Comparison of ENCODE assay signal across 8 mouse cellular contexts in the genomic region with DNA sequence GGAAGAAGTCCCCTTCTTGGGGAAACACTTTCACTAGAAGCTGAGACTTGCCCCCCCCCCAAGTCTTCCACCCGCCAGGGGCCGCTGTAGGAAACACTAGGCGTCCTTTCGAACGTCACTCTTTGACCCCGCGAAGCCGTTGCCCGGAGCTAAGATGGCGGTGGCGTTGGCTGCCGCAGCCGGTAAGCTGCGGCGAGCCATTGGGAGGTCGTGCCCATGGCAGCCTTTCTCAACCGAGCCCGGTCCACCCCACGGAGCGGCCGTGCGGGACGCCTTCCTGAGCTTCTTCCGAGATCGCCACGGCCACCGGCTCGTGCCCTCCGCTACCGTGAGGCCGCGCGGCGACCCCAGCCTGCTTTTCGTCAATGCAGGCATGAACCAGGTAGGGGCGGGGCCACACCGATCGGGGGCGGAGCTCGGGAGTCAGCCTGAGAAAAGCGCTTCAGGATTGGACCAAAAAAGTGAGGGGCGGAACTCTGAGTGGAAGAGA. TPM values are rescaled to one million over a fixed set of nuclear protein-coding genes. Genes with fewer than 3 reads are reported as not detected.
DNase-seq lines count a peak whose midpoint lies in the region; ATAC-seq and TF ChIP-seq lines count a peak whose summit lies in the region.

Aars2 (plus strand) TSS at position 142 of the 490 bp plus-strand sequence.

- peak; percentile 94 for ATAC-seq in forebrain, embryonic 15.5 days (replicated peaks)
- ATAC-seq in lung, embryonic 14.5 days (ENCODE audit: insufficient read depth), result peak; percentile 94

- peak within 1 kb of the TSS; percentile 34 for H3K4me2 ChIP-seq in forebrain, embryonic 15.5 days (replicated peaks)
- peak within 1 kb of the TSS; percentile 60 for H3K4me2 ChIP-seq in lung, embryonic 14.5 days

- intact Hi-C loops in heart, postnatal 36 days (cut with DNase I), result loop anchor here (2.0 kb wide), 1 partner anchor 28 kb away; no protein-coding TSS in a partner anchor

- DNase-seq in ES-E14 (ENCODE audit: low read depth, low spot score), result peak; percentile 94
- peak; percentile 92 for DNase-seq in cerebellum, adult 11-12 months
- DNase-seq in heart, postnatal 36 days, result peak; percentile 97
- peak; percentile 91 to 92 for DNase-seq in layer of hippocampus, adult 2 months (ENCODE audit: low spot score in 2 of 2)
- peak; percentile 96 for DNase-seq in lung, embryonic 14.5 days
- peak; percentile 98 for DNase-seq in thymus, adult 2 months

- TF ChIP-seq CTCF in layer of hippocampus, adult 2 months (conservative IDR thresholded peaks at IDR 0.05), result peak; percentile 88
- peak; percentile 85 for TF ChIP-seq CTCF in lung, embryonic 14.5 days (IDR thresholded peaks at IDR 0.05; ENCODE audit: low read depth)
- peak; percentile 62 for TF ChIP-seq CTCF in olfactory bulb, adult 2 months (IDR thresholded peaks at IDR 0.05; ENCODE audit: insufficient read depth, low read depth, low read length)
- peak; percentile 86 for TF ChIP-seq CTCF in thymus, adult 2 months (IDR thresholded peaks at IDR 0.05; ENCODE audit: borderline replicate concordance, control insufficient read depth, extremely low read depth, insufficient read depth, low read length, poor library complexity)

- H3K4me3 ChIP-seq in ES-E14 (ENCODE audit: insufficient read depth in 1 of 2, low read depth in 1 of 2, low read length in 2 of 2, poor library complexity in 1 of 2, severe bottlenecking in 1 of 2), result peak within 1 kb of the TSS; percentile 84 to 92
- peak within 1 kb of the TSS; percentile 98 for H3K4me3 ChIP-seq in forebrain, embryonic 15.5 days
- H3K4me3 ChIP-seq in layer of hippocampus, adult 2 months, result peak within 1 kb of the TSS; percentile 96
- H3K4me3 ChIP-seq in lung, embryonic 14.5 days (ENCODE audit: low read depth, low read length), result peak within 1 kb of the TSS; percentile 75
- H3K4me3 ChIP-seq in olfactory bulb, adult 2 months (ENCODE audit: insufficient read depth, low read depth, low read length), result peak within 1 kb of the TSS; percentile 82
- peak within 1 kb of the TSS; percentile 85 for H3K4me3 ChIP-seq in thymus, adult 2 months (ENCODE audit: control insufficient read depth, insufficient read depth, low read length)

- peaks cover 2 to 11% of the 10 kb centered on the region in 2 experiments; a peak in 3 of 4 replicates for H3K4me1 ChIP-seq in ES-E14 (ENCODE audit: control insufficient read depth in 2 of 2, insufficient read depth in 2 of 2, low read length in 2 of 2, poor library complexity in 1 of 2)
- peaks cover 12% of the 10 kb centered on the region for H3K4me1 ChIP-seq in forebrain, embryonic 15.5 days
- H3K4me1 ChIP-seq in lung, embryonic 14.5 days (ENCODE audit: insufficient read depth), result no peaks in the 10 kb centered on the region; the same call in 1 of the 2 replicates
- peaks cover 7% of the 10 kb centered on the region; the same call in 1 of the 2 replicates for H3K4me1 ChIP-seq in olfactory bulb, adult 2 months (ENCODE audit: control insufficient read depth, insufficient read depth, low read length)
- H3K4me1 ChIP-seq in thymus, adult 2 months (replicated peaks; ENCODE audit: control insufficient read depth, insufficient read depth, low read length), result peaks cover 41% of the 10 kb centered on the region

- peaks cover 11% of the 10 kb centered on the region; the same call in 1 of the 2 replicates for H3K36me3 ChIP-seq in ES-E14 (ENCODE audit: control insufficient read depth, insufficient read depth, low read length, poor library complexity, severe bottlenecking)
- 0 out of 2 replicates have a peak, but pooled peaks cover 4% of the 10 kb centered on the region for H3K36me3 ChIP-seq in forebrain, embryonic 15.5 days
- peaks cover 26% of the 10 kb centered on the region for H3K36me3 ChIP-seq in lung, embryonic 14.5 days (ENCODE audit: insufficient read depth)
- peaks cover 17% of the 10 kb centered on the region; the same call in 1 of the 2 replicates for H3K36me3 ChIP-seq in thymus, adult 2 months (ENCODE audit: control insufficient read depth, insufficient read depth, low read length)

- TF ChIP-seq POLR2A in olfactory bulb, adult 2 months (IDR thresholded peaks at IDR 0.05; ENCODE audit: insufficient read depth, low read depth, low read length), result peak; percentile 88
- peak; percentile 76 for TF ChIP-seq POLR2A in thymus, adult 2 months (IDR thresholded peaks at IDR 0.05; ENCODE audit: control insufficient read depth, extremely low read depth, insufficient read depth, low read length, poor library complexity)

- H3K27me3 ChIP-seq in forebrain, embryonic 15.5 days, result no peaks in the 10 kb centered on the region
- no peaks in the 10 kb centered on the region for H3K27me3 ChIP-seq in lung, embryonic 14.5 days (ENCODE audit: insufficient read depth, low read length)
- no peaks in the 10 kb centered on the region for H3K27me3 ChIP-seq in thymus, adult 2 months (ENCODE audit: control insufficient read depth, insufficient read depth, low read length)

- under 1% methylated on average over 42 of the region's 42 CpGs for WGBS in forebrain, embryonic 15.5 days
- WGBS in lung, embryonic 14.5 days, result under 1% methylated on average over 42 of the region's 42 CpGs
- WGBS in olfactory bulb, adult 2 months, result under 1% methylated on average over 42 of the region's 42 CpGs
- under 1% methylated on average over 42 of the region's 42 CpGs for WGBS in thymus, adult 2 months

- in situ Hi-C loops in ES-E14 (cut with MboI; ENCODE audit: low sequenced_read_pairs in 2 of 2, unreplicated experiment in 2 of 2), result no loop called here

- peak within 1 kb of the TSS; percentile 65; the same call in 1 of the 2 replicates for H3K27ac ChIP-seq in ES-E14 (ENCODE audit: insufficient read depth, low read depth, low read length, poor library complexity, severe bottlenecking)
- peak within 1 kb of the TSS; percentile 94 for H3K27ac ChIP-seq in forebrain, embryonic 15.5 days (replicated peaks)
- H3K27ac ChIP-seq in layer of hippocampus, adult 2 months, result peak within 1 kb of the TSS; percentile 97
- peak within 1 kb of the TSS; percentile 70; the same call in 1 of the 2 replicates for H3K27ac ChIP-seq in lung, embryonic 14.5 days (ENCODE audit: low read depth)
- peak within 1 kb of the TSS; percentile 93 for H3K27ac ChIP-seq in olfactory bulb, adult 2 months (ENCODE audit: insufficient read depth, low read depth, low read length)
- H3K27ac ChIP-seq in thymus, adult 2 months (ENCODE audit: control insufficient read depth, insufficient read depth, low read length), result no peak within 1 kb of the TSS; the same call in 1 of the 2 replicates

- H3K9me3 ChIP-seq in ES-E14 (ENCODE audit: control insufficient read depth, insufficient read depth, low read depth, low read length), result no peaks in the 10 kb centered on the region
- H3K9me3 ChIP-seq in forebrain, embryonic 15.5 days, result no peaks in the 10 kb centered on the region
- H3K9me3 ChIP-seq in lung, embryonic 14.5 days (ENCODE audit: low read depth, low read length), result no peaks in the 10 kb centered on the region

- H3K9ac ChIP-seq in ES-E14 (ENCODE audit: insufficient read depth, low read depth, low read length, poor library complexity, severe bottlenecking), result peak within 1 kb of the TSS; percentile 96
- peak within 1 kb of the TSS; percentile 91 for H3K9ac ChIP-seq in forebrain, embryonic 15.5 days (replicated peaks)
- H3K9ac ChIP-seq in lung, embryonic 14.5 days, result peak within 1 kb of the TSS; percentile 70

TF ChIP-seq in ES-E14, 5 proteins besides CTCF, POLR2A, EP300 and RAD21:
- TF ChIP-seq HCFC1 (IDR thresholded peaks at IDR 0.05; ENCODE audit: borderline replicate concordance, insufficient read depth, low read length), result peak; percentile 93
- TF ChIP-seq MAFK (IDR thresholded peaks at IDR 0.05; ENCODE audit: insufficient read depth, low read depth, low read length), result no peak

RNA-seq across cellular contexts. Expression of gene Aars2, which starts in this region (rescaled TPM):
- total RNA-seq in ES-E14 (2012; rRNA removed), result 36.6 and 60.9 TPM in 2 replicates
- polyA plus RNA-seq in forebrain, embryonic 15.5 days (2015; fragmentation: Nextera tagmentation; extraction: Ambion mirVana), result 17.3 and 17.4 TPM in 2 replicates
- total RNA-seq in heart, postnatal 36 days (2021), result 10 to 100 TPM; 19.4 to 19.6 TPM
- total RNA-seq in layer of hippocampus, adult 2 months (2021), result 10 to 100 TPM; 25.2 to 26.3 TPM
- 17.0 and 17.4 TPM in 2 replicates for polyA plus RNA-seq in lung, embryonic 14.5 days (2014; fragmentation: Nextera tagmentation; extraction: Ambion mirVana)
- polyA plus RNA-seq in olfactory bulb, adult 2 months (2012; ENCODE audit: insufficient read depth, insufficient read length, low replicate concordance, missing spikeins), result not detected in 2 replicates
- 70.9 and 78.7 TPM in 2 replicates for polyA plus RNA-seq in thymus, adult 2 months (2012; rRNA removed)

Comparison
In these comparisons a context has a peak if more than half of its experiments do, and no peak if none do; other contexts are left out.
1. RNA of gene Aars2 (polyA plus RNA-seq): 70.9 to 78.7 TPM in thymus, adult 2 months, 17.0 to 17.4 TPM in lung, embryonic 14.5 days and 17.3 to 17.4 TPM in forebrain, embryonic 15.5 days; not detected in olfactory bulb, adult 2 months; every median in the first group is over 10 times any median in the second.
2. Peak in every context shown above with its lines, with median percentiles within 50 percentile points of each other: DNase-seq, H3K4me3 ChIP-seq, H3K9ac ChIP-seq and CTCF ChIP-seq.